Mouse (Mus musculus) forebrain, postnatal 0 days (tissue): Measurements from ENCODE around the gene Ap1m2. TPM values are rescaled to one million over a fixed set of nuclear protein-coding genes. Genes with fewer than 3 reads are reported as not detected.
A peak's percentile ranks its signal among the peaks of the same experiment; 100 is the strongest.
"Not testable (repeated sequence)": the region's sequence is repeated elsewhere in the genome, so short reads cannot be mapped to it uniquely, and the experiment has no call there.

ENCODE experiments used
- ATAC-seq: fragments of 200-750 bp; cut with Nextera tagmentation; 2 replicates; pipeline ENCODE4 v1.8.0; 2017; ENCODE audit warnings: mild to moderate bottlenecking, moderate library complexity
- DNase-seq: peaks from one replicate; pipeline ENCODE4 v3.0.0-alpha.2; 2015
- H3K27ac ChIP-seq: fragments of 300-500 bp; sonication (generic); 2 replicates; pipeline ENCODE4 v1.5.1; 2014; ENCODE audit warnings: low read depth, mild to moderate bottlenecking, antibody characterized with exemption, low read length, moderate library complexity, mixed read lengths
- H3K27me3 ChIP-seq: fragments of 300-500 bp; sonication (generic); 2 replicates; pipeline ENCODE4 v1.6.1; 2014; ENCODE audit warnings: mild to moderate bottlenecking, low read length, mixed read lengths; ENCODE audit not compliant: insufficient read depth
- H3K36me3 ChIP-seq: fragments of 300-500 bp; sonication (generic); 2 replicates; pipeline ENCODE4 v1.6.1; 2014; ENCODE audit warnings: mild to moderate bottlenecking, moderate library complexity; ENCODE audit not compliant: insufficient read depth
- H3K4me1 ChIP-seq: fragments of 300-500 bp; sonication (generic); 2 replicates; pipeline ENCODE4 v1.6.1; 2014; ENCODE audit warnings: antibody characterized with exemption; ENCODE audit not compliant: insufficient read depth
- H3K4me2 ChIP-seq: fragments of 300-500 bp; sonication (generic); 2 replicates; pipeline ENCODE4 v1.6.1; 2014; ENCODE audit warnings: low read depth, mild to moderate bottlenecking, moderate library complexity
- H3K4me3 ChIP-seq: fragments of 300-500 bp; sonication (generic); 2 replicates; pipeline ENCODE4 v1.5.1; 2014; ENCODE audit warnings: low read depth, low read length, mixed read lengths
- H3K9ac ChIP-seq: fragments of 300-500 bp; sonication (generic); 2 replicates; pipeline ENCODE4 v1.6.1; 2014; ENCODE audit warnings: mild to moderate bottlenecking
- H3K9me3 ChIP-seq: fragments of 300-500 bp; sonication (generic); 2 replicates; pipeline ENCODE4 v1.6.1; 2016; ENCODE audit warnings: low read length
- CTCF ChIP-seq: sonication (generic); IDR thresholded peaks from 2 replicates; pipeline ENCODE4 v1.5.1; 2016; ENCODE audit warnings: antibody characterized with exemption, control low read depth, low read depth
- WGBS: fragments of 180-500 bp; shearing (Covaris S2); extraction: QIAGEN DNeasy Blood & Tissue Kit; methylation state at CpG from one replicate; pipeline ENCODE4 v1.1.7; 2014; 5-methylcytosine and 5-hydroxymethylcytosine counted together
- polyA plus RNA-seq: library from polyadenylated mRNA; unstranded; fragments of >200 nt; fragmentation: Nextera tagmentation; extraction: Ambion mirVana; gene quantifications from 2 replicates; pipeline ENCODE4 v1.2.1, GENCODE M21; 2015
- total RNA-seq: library from RNA; depleted of rRNA; stranded (reverse); fragments of >200 nt; gene quantifications from 2 replicates; pipeline ENCODE4 v1.2.3, GENCODE M21; 2014

The Ap1m2 gene
- total and polyA plus RNA-seq, 2 experiments from 2014 or later = 2.6 to 2.9 TPM

DNA sequence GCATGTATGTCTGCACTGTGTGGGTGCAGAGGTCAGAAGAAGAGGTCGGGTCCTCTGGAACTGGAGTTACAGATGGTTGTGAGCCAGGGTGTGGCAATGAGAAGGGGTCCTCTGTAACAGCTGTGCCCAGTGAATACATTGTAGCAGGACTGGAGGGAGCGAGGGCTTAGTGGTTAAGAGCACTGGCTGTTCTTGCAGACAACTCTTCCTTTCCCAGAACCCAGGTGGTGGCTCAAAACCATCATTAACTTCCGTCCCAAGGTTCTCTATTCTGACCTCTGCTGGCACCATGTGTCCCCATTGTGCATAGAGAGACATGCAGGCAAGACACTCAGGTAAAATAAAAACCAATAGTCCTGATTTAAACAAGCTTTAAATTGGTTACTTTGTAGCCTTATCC lies 15.4 kb upstream of the Ap1m2 start:
- ATAC-seq = no peak
- H3K4me3 ChIP-seq = no peak overlapping the region
- DNase-seq = no peak
- H3K4me2 ChIP-seq = no peak overlapping the region
- H3K27ac ChIP-seq = no peak overlapping the region
- H3K4me1 ChIP-seq = no peaks in the 10 kb centered on the region
- no peak overlapping the region for H3K9ac ChIP-seq
- WGBS = 78% methylated on average over 3 of the region's 3 CpGs
- no peaks in the 10 kb centered on the region for H3K9me3 ChIP-seq
- TF ChIP-seq CTCF = no peak
- no peaks in the 10 kb centered on the region; the same call in 1 of the 2 replicates for H3K36me3 ChIP-seq
- no peaks in the 10 kb centered on the region for H3K27me3 ChIP-seq

DNA sequence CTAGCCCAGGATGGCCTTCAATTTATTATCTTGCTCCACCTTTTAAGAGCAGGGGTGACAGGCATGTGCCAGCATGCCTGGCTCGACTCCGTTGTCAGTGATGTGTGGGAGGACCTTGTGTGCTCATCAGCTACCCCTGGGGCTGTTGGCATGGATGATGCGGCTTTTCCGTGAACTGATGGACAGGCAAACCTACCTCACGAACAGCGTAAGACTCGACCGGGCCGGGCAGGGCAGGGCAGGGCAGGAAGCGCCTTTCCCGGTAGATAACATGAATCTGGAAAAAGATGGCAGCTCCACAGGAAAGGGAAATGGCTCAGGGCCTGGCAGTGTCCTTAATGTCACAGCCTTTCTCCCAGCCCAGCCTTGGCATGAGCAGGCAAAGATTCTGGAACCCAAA lies 12.1 kb upstream of the Ap1m2 start:
- TF ChIP-seq CTCF = no peak
- WGBS = 96% methylated on average over 11 of the region's 11 CpGs
- peaks cover 6% of the 10 kb centered on the region; the same call in 1 of the 2 replicates for H3K4me1 ChIP-seq
- DNase-seq (no peak), ATAC-seq (no peak)
- H3K36me3 ChIP-seq = no peaks in the 10 kb centered on the region; the same call in 1 of the 2 replicates
- no peaks in the 10 kb centered on the region for H3K27me3 ChIP-seq
- no peak overlapping the region for H3K9ac ChIP-seq
- no peaks in the 10 kb centered on the region for H3K9me3 ChIP-seq
- no peak overlapping the region for H3K27ac ChIP-seq
- no peak overlapping the region for H3K4me2 ChIP-seq
- no peak overlapping the region for H3K4me3 ChIP-seq

DNA sequence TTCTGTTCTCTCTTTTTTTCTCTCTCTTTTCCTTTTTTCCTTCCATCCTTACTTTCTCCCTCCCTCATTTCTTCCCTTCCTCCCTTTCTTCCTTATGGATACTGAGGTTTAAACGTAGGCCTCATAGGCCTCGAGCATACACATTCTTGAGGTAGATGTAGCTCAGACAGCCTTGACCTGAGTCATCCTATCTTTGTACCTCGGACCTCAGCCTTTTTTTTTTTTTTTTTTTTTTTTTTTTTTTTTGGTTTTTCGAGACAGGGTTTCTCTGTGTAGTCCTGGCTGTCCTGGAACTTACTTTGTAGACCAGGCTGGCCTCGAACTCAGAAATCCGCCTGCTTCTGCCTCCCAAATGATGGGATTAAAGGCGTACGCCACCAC lies 10.8 kb upstream of the Ap1m2 start:
- not testable (repeated sequence) for H3K4me1 ChIP-seq, H3K9ac ChIP-seq, H3K9me3 ChIP-seq, H3K4me2 ChIP-seq, DNase-seq, H3K36me3 ChIP-seq, H3K27ac ChIP-seq, H3K4me3 ChIP-seq, H3K27me3 ChIP-seq, ATAC-seq
- WGBS = 91% methylated on average over 7 of the region's 8 CpGs

DNA sequence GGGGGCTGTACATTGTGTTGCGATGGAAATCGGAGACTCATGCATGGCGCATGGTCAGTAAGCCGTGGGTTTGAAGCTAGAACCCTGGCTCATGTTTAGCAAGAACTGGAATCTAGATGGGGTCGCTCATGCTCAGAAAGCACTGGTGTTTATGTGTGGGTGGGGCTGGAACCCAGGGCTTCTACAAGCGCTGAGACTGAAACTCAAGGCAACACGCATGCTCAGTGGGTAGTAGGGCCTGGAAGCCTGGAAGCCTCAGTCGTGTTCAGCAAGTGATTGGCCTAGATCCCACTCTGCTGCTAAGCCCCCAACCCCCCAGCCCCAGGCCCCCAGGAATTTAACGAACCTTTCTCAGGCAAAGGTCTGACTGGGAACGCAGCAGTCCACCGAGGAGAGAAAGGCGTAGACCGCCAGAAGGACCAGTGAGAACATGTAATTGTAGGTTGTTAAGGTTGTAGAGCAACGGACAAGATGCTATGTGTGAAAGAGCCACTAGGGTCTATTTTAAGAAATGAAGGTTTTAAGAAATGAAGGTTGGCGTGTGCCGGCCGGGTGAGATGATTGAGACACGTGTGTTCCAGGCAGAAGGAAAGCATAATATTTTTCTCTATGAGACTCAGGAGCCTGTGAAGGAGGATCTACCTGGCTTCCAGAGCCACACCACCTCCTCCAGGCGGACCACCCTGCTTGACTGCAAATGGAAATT lies 10.2 kb upstream of the Ap1m2 start:
- no peak overlapping the region for H3K27ac ChIP-seq
- H3K36me3 ChIP-seq = no peaks in the 10 kb centered on the region; the same call in 1 of the 2 replicates
- H3K27me3 ChIP-seq = no peaks in the 10 kb centered on the region
- no peak for TF ChIP-seq CTCF
- no peaks in the 10 kb centered on the region for H3K9me3 ChIP-seq
- no peak overlapping the region for H3K9ac ChIP-seq
- H3K4me3 ChIP-seq = no peak overlapping the region
- H3K4me2 ChIP-seq = peak overlapping the region; percentile 92
- H3K4me1 ChIP-seq = peaks cover 6% of the 10 kb centered on the region; the same call in 1 of the 2 replicates
- 74% methylated on average over 19 of the region's 19 CpGs for WGBS
- ATAC-seq (no peak), DNase-seq (no peak)

DNA sequence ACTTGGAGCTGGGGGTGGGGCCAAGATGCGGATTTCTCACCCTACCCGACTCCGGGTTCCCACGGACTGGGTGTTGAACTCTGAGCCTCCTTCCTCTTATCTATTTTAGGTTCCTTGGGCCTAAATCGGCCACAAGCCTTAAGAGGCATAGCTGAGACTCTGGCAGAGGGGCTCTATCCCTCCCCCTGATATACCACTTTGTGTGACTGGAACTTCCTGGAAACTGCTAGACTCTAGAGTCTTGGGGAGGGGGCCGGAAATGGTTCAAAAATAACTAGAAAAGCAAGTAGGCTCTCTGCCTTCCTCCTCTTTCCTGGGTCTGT lies 9.3 kb upstream of the Ap1m2 start:
- peak overlapping the region; percentile 67 for H3K4me3 ChIP-seq
- 11% methylated on average over 6 of the region's 6 CpGs for WGBS
- H3K4me2 ChIP-seq = peak overlapping the region; percentile 92
- no peak for TF ChIP-seq CTCF
- ATAC-seq (no peak), DNase-seq (peak; percentile 13)
- no peaks in the 10 kb centered on the region for H3K27me3 ChIP-seq
- H3K9me3 ChIP-seq = no peaks in the 10 kb centered on the region
- H3K9ac ChIP-seq = peak overlapping the region; percentile 75
- no peak overlapping the region for H3K27ac ChIP-seq
- H3K36me3 ChIP-seq = no peaks in the 10 kb centered on the region; the same call in 1 of the 2 replicates
- peaks cover 6% of the 10 kb centered on the region; the same call in 1 of the 2 replicates for H3K4me1 ChIP-seq

DNA sequence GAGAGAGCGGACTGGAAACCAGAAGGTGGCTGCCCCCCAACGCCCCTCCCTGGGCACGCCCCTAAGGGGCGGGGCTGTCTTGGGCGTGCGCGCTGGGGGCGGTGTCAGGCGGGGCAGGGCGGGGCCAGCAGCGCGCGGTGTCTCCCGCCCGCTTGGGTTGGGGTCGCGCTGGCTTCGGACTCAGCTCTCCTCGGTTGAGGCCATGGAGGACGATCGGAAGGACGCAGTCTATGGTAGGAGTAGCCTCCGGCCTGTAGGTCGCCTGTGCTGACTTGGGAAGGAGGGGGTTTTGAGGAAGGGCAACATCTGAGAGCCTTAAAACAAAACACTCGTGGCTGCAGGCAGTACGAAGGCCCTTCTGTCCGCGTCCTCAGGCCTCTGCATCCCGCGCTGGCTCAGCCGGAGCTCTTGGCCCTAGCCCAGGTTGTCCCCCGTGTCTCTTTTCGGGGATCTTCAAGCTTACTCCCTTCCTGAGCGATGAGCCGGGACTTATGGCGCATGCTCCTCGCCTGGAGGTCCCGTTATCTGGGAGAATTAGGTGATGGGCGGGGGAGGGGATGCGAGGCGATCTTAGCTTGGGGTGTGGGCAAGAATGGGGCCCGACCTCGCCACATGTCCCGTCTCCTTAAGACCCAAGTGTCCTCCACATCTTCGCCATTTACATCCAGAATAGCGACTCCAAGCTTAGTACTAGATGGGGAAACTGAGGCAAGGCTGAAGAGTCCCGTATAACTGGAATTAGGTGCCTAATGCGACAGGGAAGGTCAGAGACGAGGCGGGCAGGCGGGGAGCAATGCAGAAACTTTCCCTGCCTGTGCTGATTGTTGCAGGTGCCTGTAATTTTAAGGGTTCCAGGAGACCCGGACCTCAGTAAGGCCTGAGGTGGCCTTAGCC lies 8.7 kb upstream of the Ap1m2 start, which contains the start of gene Slc44a2:
Slc44a2 (plus strand) TSS at position 80 of the 894 bp plus-strand sequence.
- TF ChIP-seq CTCF = 0 out of 2 replicates have a peak, but pooled peaks have one; percentile 10
- H3K27ac ChIP-seq = peak within 1 kb of the TSS; percentile 67; the same call in 1 of the 2 replicates
- DNase-seq (peak; percentile 84), ATAC-seq (peak; percentile 96)
- under 1% methylated on average over 52 of the region's 52 CpGs for WGBS
- peak within 1 kb of the TSS; percentile 92 for H3K4me2 ChIP-seq
- no peaks in the 10 kb centered on the region for H3K9me3 ChIP-seq
- H3K9ac ChIP-seq = peak within 1 kb of the TSS; percentile 75
- H3K4me1 ChIP-seq = peaks cover 6% of the 10 kb centered on the region; the same call in 1 of the 2 replicates
- H3K4me3 ChIP-seq = peak within 1 kb of the TSS; percentile 67
- H3K36me3 ChIP-seq = no peaks in the 10 kb centered on the region; the same call in 1 of the 2 replicates
- H3K27me3 ChIP-seq = no peaks in the 10 kb centered on the region

DNA sequence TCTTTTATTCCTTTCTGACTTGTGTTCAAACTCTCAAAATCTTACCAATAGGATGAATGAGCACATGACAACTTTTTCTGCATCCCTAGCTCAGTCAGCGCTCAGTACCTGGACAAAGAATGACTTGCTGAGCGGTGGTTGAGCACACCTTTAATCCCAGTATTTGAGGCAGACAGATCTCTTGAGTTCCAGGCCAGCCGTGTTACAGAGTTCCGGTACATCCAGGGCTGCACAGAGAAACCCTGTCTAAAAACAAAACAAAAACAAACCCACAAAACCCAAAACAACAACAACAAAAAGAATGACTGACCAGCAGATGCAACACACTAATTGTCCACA lies 8.1 kb upstream of the Ap1m2 start:
- peaks cover 6% of the 10 kb centered on the region; the same call in 1 of the 2 replicates for H3K4me1 ChIP-seq
- H3K27ac ChIP-seq = no peak overlapping the region
- H3K36me3 ChIP-seq = no peaks in the 10 kb centered on the region; the same call in 1 of the 2 replicates
- WGBS = 13% methylated on average over 4 of the region's 4 CpGs
- peak overlapping the region; percentile 92 for H3K4me2 ChIP-seq
- peak overlapping the region; percentile 67 for H3K4me3 ChIP-seq
- peak overlapping the region; percentile 75 for H3K9ac ChIP-seq
- H3K9me3 ChIP-seq = no peaks in the 10 kb centered on the region
- TF ChIP-seq CTCF = no peak
- ATAC-seq = peak; percentile 44
- H3K27me3 ChIP-seq = no peaks in the 10 kb centered on the region
- DNase-seq = no peak
